Mouse (Mus musculus) liver, postnatal 0 days (tissue): ENCODE results near the gene Per1. TPM values are rescaled to one million over a fixed set of nuclear protein-coding genes. Genes with fewer than 3 reads are reported as not detected.

Experiments used
- ATAC-seq: fragments of 200-750 bp; cut with Nextera tagmentation; 2 replicates; pipeline ENCODE4 v1.8.0; 2017; ENCODE audit warnings: mild to moderate bottlenecking, moderate library complexity
- DNase-seq: peaks from one replicate; pipeline ENCODE4 v3.0.0-alpha.2; 2016
- H3K27ac ChIP-seq: fragments of 300-500 bp; sonication (generic); 2 replicates; pipeline ENCODE4 v1.5.1; 2014; ENCODE audit warnings: antibody characterized with exemption, moderate library complexity, mild to moderate bottlenecking, low read depth
- H3K27me3 ChIP-seq: fragments of 300-500 bp; sonication (generic); 2 replicates; pipeline ENCODE4 v1.6.1; 2014; ENCODE audit warnings: low read length, control low read depth, mixed read lengths; ENCODE audit not compliant: insufficient read depth
- H3K36me3 ChIP-seq: fragments of 300-500 bp; sonication (generic); replicated peaks from 2 replicates; pipeline ENCODE4 v1.6.1; 2014; ENCODE audit warnings: mild to moderate bottlenecking, control low read depth, low read length, moderate library complexity, mixed read lengths; ENCODE audit not compliant: insufficient read depth
- H3K4me1 ChIP-seq: fragments of 300-500 bp; sonication (generic); 2 replicates; pipeline ENCODE4 v1.6.1; 2014; ENCODE audit warnings: antibody characterized with exemption, mild to moderate bottlenecking, control low read depth; ENCODE audit not compliant: insufficient read depth
- H3K4me2 ChIP-seq: fragments of 300-500 bp; sonication (generic); 2 replicates; pipeline ENCODE4 v1.6.1; 2014; ENCODE audit warnings: low read depth, mild to moderate bottlenecking, low read length, moderate library complexity, mixed read lengths
- H3K4me3 ChIP-seq: fragments of 300-500 bp; sonication (generic); 2 replicates; pipeline ENCODE4 v1.5.1; 2014; ENCODE audit warnings: low read depth, low read length
- H3K9ac ChIP-seq: fragments of 300-500 bp; sonication (generic); replicated peaks from 2 replicates; pipeline ENCODE4 v1.6.1; 2014; ENCODE audit warnings: mild to moderate bottlenecking, moderate library complexity
- H3K9me3 ChIP-seq: fragments of 300-500 bp; sonication (generic); 2 replicates; pipeline ENCODE4 v1.6.1; 2016; ENCODE audit warnings: mild to moderate bottlenecking, control low read depth, low read length, mixed read lengths
- CTCF ChIP-seq: sonication (generic); IDR thresholded peaks from 2 replicates; pipeline ENCODE4 v1.5.1; 2016; ENCODE audit warnings: antibody characterized with exemption, low read depth
- EP300 ChIP-seq: IDR thresholded peaks from 2 replicates; pipeline ENCODE4 v1.6.1; 2016; ENCODE audit warnings: antibody characterized with exemption, low read depth, mild to moderate bottlenecking
- WGBS: fragments of 180-500 bp; shearing (Covaris S2); extraction: QIAGEN DNeasy Blood & Tissue Kit; methylation state at CpG from one replicate; pipeline ENCODE4 v1.1.7; 2014; ENCODE audit not compliant: insufficient replicate concordance; 5-methylcytosine and 5-hydroxymethylcytosine counted together
- polyA plus RNA-seq: library from polyadenylated mRNA; unstranded; fragments of >200 nt; fragmentation: Nextera tagmentation; extraction: Ambion mirVana; gene quantifications from 2 replicates; pipeline ENCODE4 v1.2.1, GENCODE M21; 2015

Gene Per1
- polyA plus RNA-seq, 1 experiment from 2014 or later, result 8.2 TPM

- 52% methylated on average over 6 of the region's 6 CpGs for WGBS
- Histone ChIP-seq H3K9ac (no peak overlapping the region), H3K4me1 (peaks cover 43% of the 10 kb centered on the region), H3K4me2 (no peak overlapping the region; the same call in 1 of the 2 replicates), H3K9me3 (no peaks in the 10 kb centered on the region), H3K27me3 (no peaks in the 10 kb centered on the region), H3K36me3 (no peaks in the 10 kb centered on the region), H3K27ac (no peak overlapping the region), H3K4me3 (no peak overlapping the region)
- TF ChIP-seq EP300 (no peak), CTCF (no peak)
- no peak for ATAC-seq
- no peak for DNase-seq
These were observed 27.4 kb upstream of the Per1 start for GRCm38 (mm10) chr11:69067601-69068000.

- TF ChIP-seq EP300 (no peak), CTCF (no peak)
- Histone ChIP-seq H3K4me2 (peak overlapping the region; percentile 89), H3K4me3 (peak overlapping the region; percentile 58), H3K36me3 (no peaks in the 10 kb centered on the region), H3K4me1 (peaks cover 49% of the 10 kb centered on the region), H3K27me3 (no peaks in the 10 kb centered on the region), H3K9me3 (no peaks in the 10 kb centered on the region), H3K9ac (peak overlapping the region; percentile 71), H3K27ac (peak overlapping the region; percentile 50)
- 4% methylated on average over 13 of the region's 13 CpGs for WGBS
- ATAC-seq, result no peak
- no peak for DNase-seq
These were observed 24.9 kb upstream of the Per1 start for GRCm38 (mm10) chr11:69070093-69070492.

GRCm38 (mm10) chr11:69070590-69071222, 24.3 kb upstream of the Per1 start, which contains the start of gene Tmem107:
Tmem107 (plus strand) TSS chr11:69070806.
- no peaks in the 10 kb centered on the region for H3K27me3 ChIP-seq
- TF ChIP-seq CTCF (no peak), EP300 (peak; percentile 62; the same call in 1 of the 2 replicates)
- H3K9me3 ChIP-seq, result no peaks in the 10 kb centered on the region
- H3K4me2 ChIP-seq, result peak within 1 kb of the TSS; percentile 89
- H3K36me3 ChIP-seq, result no peaks in the 10 kb centered on the region
- peak; percentile 73 for ATAC-seq
- under 1% methylated on average over 46 of the region's 47 CpGs for WGBS
- peak within 1 kb of the TSS; percentile 58 for H3K4me3 ChIP-seq
- H3K9ac ChIP-seq, result peak within 1 kb of the TSS; percentile 71
- DNase-seq, result peak; percentile 94
- peaks cover 49% of the 10 kb centered on the region for H3K4me1 ChIP-seq
- peak within 1 kb of the TSS; percentile 50 for H3K27ac ChIP-seq

- peak overlapping the region; percentile 50 for H3K27ac ChIP-seq
- ATAC-seq, result no peak
- no peak for TF ChIP-seq EP300
- no peak for TF ChIP-seq CTCF
- H3K36me3 ChIP-seq, result no peaks in the 10 kb centered on the region
- 29% methylated on average over 9 of the region's 9 CpGs for WGBS
- no peaks in the 10 kb centered on the region for H3K9me3 ChIP-seq
- H3K27me3 ChIP-seq, result no peaks in the 10 kb centered on the region
- H3K4me1 ChIP-seq, result peaks cover 44% of the 10 kb centered on the region
- peak overlapping the region; percentile 71 for H3K9ac ChIP-seq
- H3K4me3 ChIP-seq, result peak overlapping the region; percentile 58
- H3K4me2 ChIP-seq, result peak overlapping the region; percentile 89
- DNase-seq, result no peak
These were observed 23.8 kb upstream of the Per1 start for GRCm38 (mm10) chr11:69071262-69071661.

- TF ChIP-seq CTCF, result no peak
- no peak for TF ChIP-seq EP300
- DNase-seq (no peak), ATAC-seq (no peak)
- 82% methylated on average over 11 of the region's 11 CpGs for WGBS
- H3K4me1 ChIP-seq, result peaks cover 37% of the 10 kb centered on the region
- H3K27ac ChIP-seq, result peak overlapping the region; percentile 79
- H3K4me3 ChIP-seq, result no peak overlapping the region
- H3K4me2 ChIP-seq, result peak overlapping the region; percentile 72
- no peaks in the 10 kb centered on the region for H3K27me3 ChIP-seq
- H3K36me3 ChIP-seq, result no peaks in the 10 kb centered on the region
- no peaks in the 10 kb centered on the region for H3K9me3 ChIP-seq
- no peak overlapping the region; the same call in 1 of the 2 replicates for H3K9ac ChIP-seq
These were observed 22.8 kb upstream of the Per1 start for GRCm38 (mm10) chr11:69072234-69072633.

GRCm38 (mm10) chr11:69072666-69073064, 22.4 kb upstream of the Per1 start:
- ATAC-seq (no peak), DNase-seq (no peak)
- peak overlapping the region; percentile 27 for H3K4me3 ChIP-seq
- no peaks in the 10 kb centered on the region for H3K9me3 ChIP-seq
- peaks cover 33% of the 10 kb centered on the region for H3K4me1 ChIP-seq
- peak overlapping the region; percentile 79 for H3K27ac ChIP-seq
- peak overlapping the region; percentile 72 for H3K4me2 ChIP-seq
- H3K36me3 ChIP-seq, result no peaks in the 10 kb centered on the region
- TF ChIP-seq EP300 (no peak), CTCF (no peak)
- 17% methylated on average over 9 of the region's 9 CpGs for WGBS
- H3K27me3 ChIP-seq, result no peaks in the 10 kb centered on the region
- peak overlapping the region; percentile 78 for H3K9ac ChIP-seq
